Mouse (Mus musculus): ENCODE measurements at regions not wholly inside any gene's neighbourhood (a gene's known extent, or its start where the extent isn't known, plus 50 kb on each side); places are given as distances from the start of the nearest gene placed in this dataset.
"Not testable (repeated sequence)": the region's sequence is repeated elsewhere in the genome, so short reads cannot be mapped to it uniquely, and the experiment has no call there.

DNA sequence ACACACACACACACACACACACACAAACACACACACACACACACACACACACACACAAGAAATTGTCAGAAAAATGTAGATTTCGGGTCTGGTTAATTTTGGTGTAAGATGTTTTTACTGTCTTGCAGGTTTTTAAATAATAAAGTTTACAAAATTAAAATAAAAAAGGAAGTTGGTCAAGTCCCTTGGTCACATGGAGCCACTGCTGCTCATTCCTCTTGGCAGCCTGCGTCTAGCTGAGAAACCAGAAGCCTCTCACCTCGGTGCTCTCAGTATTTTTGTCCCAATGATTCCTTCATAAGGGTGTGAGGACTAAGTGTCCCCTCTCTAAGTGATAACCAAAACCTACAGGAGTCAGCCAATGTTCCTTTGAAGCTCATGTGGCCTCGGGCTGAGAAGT lies 76.8 kb upstream of the Smg1 start:
- DNase-seq (ENCODE audit: low read depth, low spot score) = no peak

DNA sequence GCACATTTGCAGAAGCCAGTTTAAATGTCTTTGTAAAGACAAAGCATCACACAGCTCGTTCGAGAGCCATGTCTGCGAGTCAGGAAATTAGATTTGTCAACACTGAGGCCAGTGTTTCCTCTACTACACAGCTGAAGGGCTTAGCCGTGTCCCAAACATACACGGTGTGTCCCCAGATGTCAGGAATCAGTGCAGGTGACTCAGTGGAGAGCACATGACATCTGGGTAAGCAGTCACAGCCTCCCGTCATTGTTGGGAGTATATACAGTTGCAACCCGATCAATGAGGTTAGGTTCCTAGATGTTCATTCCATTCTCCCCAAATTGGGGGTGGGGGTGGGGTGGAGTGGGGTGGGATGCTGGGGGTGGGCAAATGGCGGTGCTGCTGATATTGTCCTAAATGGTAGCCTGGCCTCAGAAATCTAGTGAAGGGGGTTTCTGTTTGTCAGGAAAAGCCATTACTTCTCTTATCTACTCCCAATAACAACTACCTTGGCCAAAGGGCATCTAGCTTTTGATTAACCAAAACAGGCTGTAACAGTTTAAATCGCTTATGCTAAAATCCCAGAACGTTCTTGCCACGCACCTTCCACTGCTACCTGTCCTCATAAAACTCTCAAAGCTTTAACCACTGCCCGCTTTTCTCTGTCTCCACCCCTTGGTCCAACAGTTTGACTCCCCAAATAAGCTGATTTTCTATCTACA lies 75.1 kb upstream of the Smg1 start:
- DNase-seq (ENCODE audit: low read depth, low spot score) = no peak

DNA sequence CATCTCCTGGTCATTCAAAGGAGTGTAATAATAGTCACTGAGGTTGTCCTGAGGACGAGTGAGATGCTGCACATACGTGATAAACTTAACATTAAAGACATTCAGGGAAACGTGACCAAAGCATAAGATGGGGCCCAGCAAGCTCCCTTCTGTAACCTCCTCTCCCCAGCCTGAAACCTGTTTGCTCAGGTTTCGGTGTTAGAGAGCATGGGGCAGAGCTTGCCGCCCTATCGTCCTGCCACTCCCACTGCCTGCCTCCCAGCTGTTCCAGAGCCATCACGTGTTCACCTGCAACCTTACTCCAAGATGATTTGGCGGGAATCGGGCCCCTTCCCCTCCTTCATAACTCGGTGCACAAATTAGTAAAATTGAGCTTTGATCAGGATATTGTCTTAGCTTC lies 71.4 kb upstream of the Smg1 start:
- DNase-seq (ENCODE audit: low read depth, low spot score) = not testable (repeated sequence)

- DNase-seq (ENCODE audit: low read depth, low spot score) = no peak
These were observed 70.8 kb upstream of the Smg1 start for GRCm38 (mm10) chr7:118314228-118314658.

DNA sequence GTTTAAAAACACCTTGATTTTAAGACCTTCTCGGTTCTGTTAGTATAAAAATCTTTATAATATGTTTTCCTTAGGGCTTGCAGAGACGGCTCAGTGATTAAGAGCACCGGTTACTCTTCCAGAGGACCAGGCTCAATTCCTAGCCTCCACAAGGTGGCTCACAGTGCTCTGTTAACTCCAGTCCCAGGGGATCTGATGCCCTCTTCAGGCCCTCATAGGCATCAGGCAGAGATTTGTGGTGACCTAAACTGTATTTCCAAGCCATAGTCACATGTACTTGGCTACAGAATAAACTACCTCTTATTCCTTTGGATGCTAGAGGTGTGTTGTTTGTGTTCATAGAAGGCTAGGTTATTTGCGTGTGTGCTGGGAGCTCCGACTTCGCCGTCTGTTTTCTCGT lies 70.3 kb upstream of the Smg1 start:
- DNase-seq (ENCODE audit: low read depth, low spot score) = no peak

DNA sequence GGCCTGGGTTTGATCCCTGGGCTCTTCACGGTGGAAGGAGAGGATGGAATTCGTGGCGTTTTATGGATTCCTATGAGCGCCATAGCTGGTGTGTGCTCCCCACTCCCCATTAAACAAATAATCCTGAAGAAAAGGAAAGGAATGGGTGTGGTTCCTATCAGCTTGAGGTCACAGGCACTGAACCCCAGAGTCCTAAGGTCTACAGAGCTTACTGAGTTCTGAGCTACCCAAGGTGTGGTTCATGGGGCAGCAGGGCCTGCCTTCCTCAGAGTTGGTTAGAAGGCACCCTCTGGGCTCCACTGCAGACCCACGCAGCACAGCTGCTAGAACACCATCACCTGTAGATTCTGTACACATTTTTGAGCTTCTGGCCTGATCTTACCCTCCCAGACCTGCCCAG lies 66.3 kb upstream of the Smg1 start:
- no peak for DNase-seq (ENCODE audit: low read depth, low spot score)

DNA sequence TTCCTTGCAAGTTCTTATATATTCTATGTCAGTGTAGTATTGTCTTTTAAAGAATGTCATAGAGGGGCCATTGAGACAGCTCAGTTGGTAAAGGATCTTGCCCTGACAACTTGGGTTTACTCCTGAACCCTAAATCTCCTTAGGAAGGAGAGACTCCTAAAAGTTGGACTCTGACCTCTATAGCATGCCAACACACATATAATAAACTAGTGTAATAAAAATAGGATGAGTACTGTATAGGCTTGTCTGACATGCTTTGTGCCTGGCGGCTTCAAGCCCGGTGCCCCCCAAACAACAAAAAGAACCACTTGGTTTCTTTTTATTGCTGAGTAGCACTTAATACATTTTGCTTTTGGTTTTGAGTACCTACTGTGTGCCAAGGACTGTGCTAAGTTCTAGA lies 65.4 kb upstream of the Smg1 start:
- DNase-seq (ENCODE audit: low read depth, low spot score) = no peak

DNA sequence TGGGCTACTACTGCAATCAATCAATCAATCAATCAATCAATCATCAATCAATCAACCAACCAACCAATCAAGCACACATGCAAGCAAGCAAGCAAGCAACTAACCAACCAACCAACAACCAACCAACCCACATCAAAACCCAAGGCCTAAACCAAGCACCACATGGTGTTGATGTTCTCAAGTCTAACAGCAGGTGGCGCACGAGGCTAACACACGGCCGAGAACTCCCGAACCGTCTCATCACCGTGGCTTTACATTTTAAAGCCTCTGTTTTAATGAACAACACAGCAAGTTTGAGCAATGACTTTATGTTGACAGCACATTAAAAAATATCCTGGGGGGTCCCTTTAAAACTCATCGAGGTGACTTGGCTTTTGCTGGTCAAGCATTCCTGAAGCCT lies 61.3 kb upstream of the Smg1 start:
- no peak for DNase-seq (ENCODE audit: low read depth, low spot score)

- no peak for DNase-seq (ENCODE audit: low read depth, low spot score)
These were observed 60.9 kb upstream of the Smg1 start for GRCm38 (mm10) chr7:118304338-118304737.

DNA sequence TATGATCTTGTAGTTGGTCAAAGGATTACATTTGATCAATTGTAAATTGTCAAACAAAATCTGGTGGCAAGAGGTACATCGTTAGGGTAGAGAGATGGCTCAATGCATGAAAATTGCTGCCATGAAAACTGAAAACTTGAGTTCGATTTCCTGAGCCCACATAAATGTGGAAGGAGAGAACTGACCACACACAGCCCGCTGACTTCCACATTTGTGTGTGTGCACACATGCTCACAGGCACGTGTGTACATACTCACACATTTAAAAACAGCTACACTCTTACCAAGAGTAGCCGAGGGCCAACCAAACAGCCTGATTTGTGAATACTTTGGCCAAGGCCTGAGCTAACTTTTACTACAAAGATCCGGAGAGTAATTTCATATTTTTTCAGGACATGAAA lies 60.5 kb upstream of the Smg1 start:
- no peak for DNase-seq (ENCODE audit: low read depth, low spot score)

DNA sequence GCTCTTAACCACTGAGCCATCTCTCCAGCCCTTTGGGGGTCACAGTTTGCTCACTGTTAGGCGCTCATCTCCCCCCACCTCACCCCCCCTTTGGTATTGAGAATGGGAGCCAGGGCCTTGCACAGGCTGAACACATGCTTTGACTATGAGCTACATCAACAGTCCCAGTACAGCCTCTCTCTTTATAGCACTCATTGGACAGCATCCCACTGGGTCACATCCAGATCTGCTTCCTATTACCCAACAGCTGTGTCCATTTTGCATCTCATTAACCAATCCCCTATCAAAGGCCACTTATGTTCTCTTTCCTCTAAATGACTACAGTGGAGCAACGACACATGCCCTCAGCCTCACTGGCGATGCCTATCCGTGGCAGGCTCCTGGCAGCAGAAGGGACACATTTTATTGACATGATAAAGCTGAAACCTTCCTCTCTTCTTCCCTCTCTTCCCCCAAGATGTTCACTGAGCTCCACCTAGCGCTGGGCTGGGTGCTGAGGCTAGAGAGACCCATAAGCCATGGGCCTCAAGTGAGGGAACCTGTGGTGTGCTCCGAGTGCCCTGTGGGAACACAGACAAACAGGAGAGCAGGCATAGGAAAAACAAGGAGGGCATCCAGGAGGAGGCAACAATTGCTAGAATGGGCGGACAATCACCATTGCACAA lies 57.3 kb upstream of the Smg1 start:
- no peak for DNase-seq (ENCODE audit: low read depth, low spot score)

DNA sequence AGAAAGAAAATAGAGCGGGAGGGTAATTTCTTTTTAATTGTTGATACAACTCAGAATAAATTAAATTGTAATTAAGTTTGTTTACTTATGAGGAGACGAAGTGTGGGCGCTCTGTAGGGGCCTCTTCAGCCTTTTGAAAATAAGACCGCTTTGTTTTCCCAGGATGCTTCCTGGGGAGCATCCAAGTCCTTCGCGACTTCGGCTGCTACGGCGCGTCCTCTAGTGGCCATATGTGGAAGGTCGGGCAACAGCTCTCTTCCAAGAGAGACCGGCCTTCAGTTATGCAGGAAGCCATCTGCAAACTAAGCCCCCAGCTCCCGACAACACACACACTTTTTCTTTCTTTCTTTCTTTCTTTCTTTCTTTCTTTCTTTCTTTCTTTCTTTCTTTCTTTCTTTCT lies 54.1 kb upstream of the Smg1 start:
- peak; percentile 69 for DNase-seq (ENCODE audit: low read depth, low spot score)

DNA sequence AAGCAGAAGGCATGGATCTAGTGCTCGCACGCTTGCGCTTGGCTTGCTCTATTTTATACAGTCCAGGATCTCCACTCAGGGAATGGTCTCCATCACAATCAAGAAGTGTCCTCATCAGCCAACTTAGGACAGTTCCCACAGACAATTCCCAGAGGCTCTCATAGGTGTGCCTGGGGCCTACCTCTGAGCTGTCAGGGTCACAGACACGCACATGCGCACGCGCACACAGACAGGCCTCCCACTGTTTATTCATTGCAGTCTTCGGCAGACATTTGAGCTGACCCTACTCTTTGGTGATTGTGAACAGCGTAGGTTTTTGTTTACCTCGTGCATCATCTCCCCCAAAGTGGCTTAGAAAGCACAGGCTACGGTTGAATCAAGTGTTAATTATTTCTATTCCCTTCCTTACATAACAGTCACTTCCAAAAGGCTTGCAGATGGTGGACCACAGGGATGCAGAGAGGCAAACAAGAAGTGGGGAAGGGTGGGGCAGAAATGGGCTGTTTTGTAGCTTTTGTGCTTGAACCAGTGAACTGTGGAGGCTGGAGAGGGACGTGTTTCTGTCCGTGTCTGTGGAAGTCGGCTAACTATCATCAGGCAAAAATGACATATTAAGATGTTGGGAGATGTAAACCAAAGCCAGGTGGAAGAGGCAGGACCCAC lies 53.5 kb upstream of the Smg1 start:
- no peak for DNase-seq (ENCODE audit: low read depth, low spot score)

DNA sequence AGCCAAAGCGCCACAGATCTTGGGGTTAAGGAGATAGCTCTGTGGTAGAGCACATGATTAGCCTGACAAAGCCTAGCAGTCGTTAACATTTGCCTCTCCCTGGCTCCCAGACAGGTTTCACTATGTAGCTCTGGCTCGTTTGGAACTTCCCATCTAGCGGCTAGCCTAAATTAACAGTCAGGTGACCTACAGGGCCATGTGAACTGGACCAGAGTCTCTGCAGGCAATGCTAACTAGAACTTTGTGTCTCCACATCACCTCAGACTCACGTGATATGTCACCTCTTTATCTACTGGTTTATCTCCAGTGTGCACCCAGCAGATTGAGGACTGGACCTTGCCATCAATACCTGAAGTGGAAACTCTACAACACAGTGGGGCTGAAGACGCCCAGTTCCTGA lies 52.4 kb upstream of the Smg1 start:
- no peak for DNase-seq (ENCODE audit: low read depth, low spot score)

DNA sequence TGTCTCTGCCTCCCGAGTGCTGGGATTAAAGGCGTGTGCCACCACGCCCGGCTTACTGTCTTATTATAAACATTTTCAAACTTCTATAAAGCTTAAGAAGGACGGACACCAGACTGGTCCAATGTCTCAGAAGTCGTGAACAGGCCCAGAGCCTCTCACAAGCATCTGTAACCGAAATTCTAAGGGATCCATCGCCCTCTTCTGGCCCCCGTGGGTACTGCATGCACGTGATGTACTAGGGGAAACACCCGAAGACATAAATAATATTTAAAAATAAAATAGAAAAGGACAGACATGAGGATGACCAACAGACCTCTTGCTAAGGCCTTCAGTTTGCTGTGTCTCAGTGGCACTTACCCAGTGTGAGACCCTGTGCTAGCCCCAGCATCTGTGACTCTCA lies 51.8 kb upstream of the Smg1 start:
- no peak for DNase-seq (ENCODE audit: low read depth, low spot score)

DNA sequence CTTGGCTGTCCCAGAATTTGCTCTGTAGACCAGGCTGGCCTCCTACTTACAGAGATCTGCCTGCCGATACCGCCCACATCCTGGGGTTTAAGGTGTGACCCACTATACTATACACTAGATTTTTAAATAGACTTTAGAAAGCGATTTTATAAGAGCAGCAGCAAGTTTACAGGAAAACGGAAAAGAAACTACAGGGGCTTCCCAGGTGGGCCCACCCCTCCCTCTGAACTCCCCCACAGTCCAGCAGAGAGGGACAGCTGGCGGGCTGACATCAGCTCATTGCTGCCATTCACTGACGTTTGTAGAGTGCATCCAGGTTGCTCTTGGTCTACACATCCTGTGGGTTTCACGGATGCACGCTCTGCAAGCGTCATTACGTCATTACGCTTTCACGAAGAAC lies 51.2 kb upstream of the Smg1 start:
- DNase-seq (ENCODE audit: low read depth, low spot score) = no peak
